14 mouse cellular contexts compared by ENCODE assay signal in the genomic region with DNA sequence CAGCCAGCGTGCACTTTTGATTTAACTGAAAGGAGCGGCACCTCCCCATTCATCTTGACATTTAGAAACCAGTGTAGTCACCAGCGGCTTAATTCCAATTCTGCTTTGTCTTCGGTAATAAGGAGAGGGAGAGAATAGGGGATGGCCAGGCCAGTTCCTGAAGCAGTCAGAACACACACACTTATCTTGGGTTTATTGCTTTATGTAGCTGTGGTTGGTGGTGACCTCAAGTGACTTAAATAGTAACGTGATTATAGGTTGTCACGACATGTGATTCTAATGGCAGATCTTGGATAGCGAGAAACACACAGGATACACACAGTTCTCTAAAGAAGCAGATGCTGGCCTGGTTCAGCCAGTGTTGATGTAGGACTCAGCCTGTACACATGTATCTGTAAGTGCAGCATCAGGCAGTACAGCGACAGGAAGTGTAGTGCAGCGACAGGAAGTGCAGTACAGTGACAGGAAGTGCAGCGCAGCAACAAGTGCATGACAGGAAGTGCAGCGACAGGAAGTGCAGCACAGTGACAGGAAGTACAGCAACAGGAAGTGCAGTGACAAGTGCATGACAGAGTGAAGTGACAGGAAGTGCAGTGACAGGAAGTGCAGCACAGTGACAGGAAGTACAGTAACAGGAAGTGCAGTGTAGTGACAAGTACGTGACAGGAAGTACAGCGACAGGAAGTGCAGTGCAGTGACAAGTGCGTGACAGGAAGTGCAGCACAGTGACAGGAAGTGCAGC. TPM values are rescaled to one million over a fixed set of nuclear protein-coding genes. Genes with fewer than 3 reads are reported as not detected.
DNase-seq lines count a peak whose midpoint lies in the region; ATAC-seq and TF ChIP-seq lines count a peak whose summit lies in the region.
"Had no signal": no experiment of that assay in that cellular context is flagged by ENCODE, and none has a peak within 500 bp of the region (broad histone marks: within the 10 kb centered on the region; RNA-seq: fewer than 3 reads in every experiment).

No protein-coding gene starts in this region.

- H3K27ac ChIP-seq in hindbrain, embryonic 16.5 days (ENCODE audit: low read depth, low read length): no peak overlapping the region
- H3K27ac ChIP-seq in hindbrain, embryonic 13.5 days: no peak overlapping the region
- peak overlapping the region; percentile 57 for H3K27ac ChIP-seq in intestine, postnatal 0 days (ENCODE audit: low read depth, low read length)
- H3K27ac ChIP-seq: embryonic facial prominence, embryonic 12.5 days; neural tube, embryonic 15.5 days had no signal

- DNase-seq in thymus, postnatal 0 days (ENCODE audit: low spot score): peak; percentile 31
- no peak for DNase-seq in thymus, postnatal 14 days
- no peak for DNase-seq in ovary, postnatal 36 days (ENCODE audit: low spot score)
- DNase-seq in lung, postnatal 36 days: no peak
- no peak for DNase-seq in right cerebral cortex, postnatal 14 days
- DNase-seq: cerebellum, adult 18-20 months; kidney, postnatal 14 days; lung, postnatal 4 days had no signal

- 0 out of 2 replicates have a peak, but pooled peaks cover 2% of the 10 kb centered on the region for H3K36me3 ChIP-seq in hindbrain, embryonic 16.5 days (ENCODE audit: control insufficient read depth, insufficient read depth, low read length)
- no peaks in the 10 kb centered on the region; the same call in 1 of the 2 replicates for H3K36me3 ChIP-seq in hindbrain, embryonic 13.5 days
- no peaks in the 10 kb centered on the region for H3K36me3 ChIP-seq in intestine, postnatal 0 days (ENCODE audit: control insufficient read depth, insufficient read depth)

- no peaks in the 10 kb centered on the region for H3K27me3 ChIP-seq in hindbrain, embryonic 16.5 days (replicated peaks; ENCODE audit: control insufficient read depth, insufficient read depth, low read length)
- no peaks in the 10 kb centered on the region for H3K27me3 ChIP-seq in hindbrain, embryonic 13.5 days
- no peaks in the 10 kb centered on the region for H3K27me3 ChIP-seq in intestine, postnatal 0 days (replicated peaks; ENCODE audit: control insufficient read depth, insufficient read depth, low read length)
- H3K27me3 ChIP-seq: embryonic facial prominence, embryonic 12.5 days; heart, embryonic 12.5 days; neural tube, embryonic 15.5 days had no signal

- no peak for TF ChIP-seq CTCF in intestine, postnatal 0 days (IDR thresholded peaks at IDR 0.05; ENCODE audit: low read depth)

- 89% methylated on average over 14 of the region's 14 CpGs for WGBS in hindbrain, embryonic 16.5 days
- 93% methylated on average over 14 of the region's 14 CpGs for WGBS in hindbrain, embryonic 13.5 days
- 71% methylated on average over 14 of the region's 14 CpGs for WGBS in intestine, postnatal 0 days

- H3K4me1 ChIP-seq in hindbrain, embryonic 16.5 days (ENCODE audit: control insufficient read depth, insufficient read depth, low read depth, low read length): no peaks in the 10 kb centered on the region
- no peaks in the 10 kb centered on the region for H3K4me1 ChIP-seq in hindbrain, embryonic 13.5 days (replicated peaks)
- H3K4me1 ChIP-seq in intestine, postnatal 0 days (replicated peaks; ENCODE audit: control insufficient read depth, insufficient read depth, low read length): no peaks in the 10 kb centered on the region
- H3K4me1 ChIP-seq: embryonic facial prominence, embryonic 12.5 days; heart, embryonic 12.5 days had no signal

- 0 out of 2 replicates have a peak, but pooled peaks have one; percentile 17 for ATAC-seq in hindbrain, embryonic 16.5 days
- ATAC-seq in hindbrain, embryonic 13.5 days (ENCODE audit: low FRiP score): no peak
- peak; percentile 70 for ATAC-seq in intestine, postnatal 0 days

- H3K4me3 ChIP-seq in hindbrain, embryonic 16.5 days (ENCODE audit: low read length): no peak overlapping the region
- H3K4me3 ChIP-seq in hindbrain, embryonic 13.5 days: no peak overlapping the region
- no peak overlapping the region for H3K4me3 ChIP-seq in intestine, postnatal 0 days (ENCODE audit: low read depth, low read length)
- H3K4me3 ChIP-seq: embryonic facial prominence, embryonic 12.5 days; heart, embryonic 12.5 days; neural tube, embryonic 15.5 days had no signal

- H3K9ac ChIP-seq in hindbrain, embryonic 16.5 days (ENCODE audit: low read depth, low read length): no peak overlapping the region
- H3K9ac ChIP-seq in hindbrain, embryonic 13.5 days: no peak overlapping the region
- H3K9ac ChIP-seq in intestine, postnatal 0 days (ENCODE audit: low read depth, low read length): no peak overlapping the region
- H3K9ac ChIP-seq: embryonic facial prominence, embryonic 12.5 days; heart, embryonic 12.5 days; neural tube, embryonic 15.5 days had no signal

- no peaks in the 10 kb centered on the region for H3K9me3 ChIP-seq in hindbrain, embryonic 16.5 days (ENCODE audit: control insufficient read depth, low read length)
- H3K9me3 ChIP-seq in hindbrain, embryonic 13.5 days: no peaks in the 10 kb centered on the region
- no peaks in the 10 kb centered on the region for H3K9me3 ChIP-seq in intestine, postnatal 0 days (ENCODE audit: control insufficient read depth)
- H3K9me3 ChIP-seq: neural tube, embryonic 15.5 days had no signal

- H3K4me2 ChIP-seq in hindbrain, embryonic 16.5 days (ENCODE audit: low read length): no peak overlapping the region
- no peak overlapping the region for H3K4me2 ChIP-seq in hindbrain, embryonic 13.5 days
- H3K4me2 ChIP-seq in intestine, postnatal 0 days (replicated peaks; ENCODE audit: low read depth): peak overlapping the region; percentile 27
- H3K4me2 ChIP-seq: embryonic facial prominence, embryonic 12.5 days; heart, embryonic 12.5 days; neural tube, embryonic 15.5 days had no signal

RNA-seq across cellular contexts. Expression of a gene that starts 37.5 kb away (rescaled TPM):
- polyA plus RNA-seq in hindbrain, embryonic 16.5 days (2015; fragmentation: Nextera tagmentation; extraction: Ambion mirVana): 5.3 and 6.5 TPM in 2 replicates
- 7.6 and 7.9 TPM in 2 replicates for polyA plus RNA-seq in hindbrain, embryonic 13.5 days (2015; fragmentation: Nextera tagmentation; extraction: Ambion mirVana)
- 2.4 and 3.0 TPM in 2 replicates for polyA plus RNA-seq in thymus, postnatal 0 days (2015; fragmentation: Nextera tagmentation; extraction: Ambion mirVana)
- 2.5 and 2.6 TPM in 2 replicates for polyA plus RNA-seq in intestine, postnatal 0 days (2015; fragmentation: Nextera tagmentation; extraction: Ambion mirVana)
